Mouse (Mus musculus): ENCODE measurements around the gene Lrrc4. TPM values are rescaled to one million over a fixed set of nuclear protein-coding genes. Genes with fewer than 3 reads are reported as not detected.
A peak's percentile ranks its signal among the peaks of the same experiment; 100 is the strongest.

Lrrc4 gene
- polyA plus RNA-seq, 1 experiment from 2014 or later: 0.35 TPM

- Histone ChIP-seq H3K27ac (ENCODE audit: low read length) (no peak overlapping the region), H3K4me1 (ENCODE audit: insufficient read depth, low read depth, low read length) (no peaks in the 10 kb centered on the region), H3K9ac (replicated peaks; ENCODE audit: low read depth) (no peak overlapping the region), H3K4me2 (replicated peaks; ENCODE audit: low read depth, low read length) (no peak overlapping the region), H3K4me3 (ENCODE audit: low read depth, low read length) (no peak overlapping the region), H3K27me3 (replicated peaks; ENCODE audit: insufficient read depth, low read length) (no peaks in the 10 kb centered on the region), H3K9me3 (ENCODE audit: low read length) (no peaks in the 10 kb centered on the region), H3K36me3 (ENCODE audit: insufficient read depth, low read length) (no peaks in the 10 kb centered on the region)
- ATAC-seq: no peak
- 55% methylated on average over 3 of the region's 3 CpGs for WGBS
- TF ChIP-seq CTCF (IDR thresholded peaks at IDR 0.05) (peak; percentile 32; the same call in 1 of the 2 replicates), EP300 (IDR thresholded peaks at IDR 0.05) (no peak)
- no peak for DNase-seq (ENCODE audit: low spot score)
Measured at GRCm38 (mm10) chr6:28766622-28767021, 64.9 kb downstream of the Lrrc4 start.

DNA sequence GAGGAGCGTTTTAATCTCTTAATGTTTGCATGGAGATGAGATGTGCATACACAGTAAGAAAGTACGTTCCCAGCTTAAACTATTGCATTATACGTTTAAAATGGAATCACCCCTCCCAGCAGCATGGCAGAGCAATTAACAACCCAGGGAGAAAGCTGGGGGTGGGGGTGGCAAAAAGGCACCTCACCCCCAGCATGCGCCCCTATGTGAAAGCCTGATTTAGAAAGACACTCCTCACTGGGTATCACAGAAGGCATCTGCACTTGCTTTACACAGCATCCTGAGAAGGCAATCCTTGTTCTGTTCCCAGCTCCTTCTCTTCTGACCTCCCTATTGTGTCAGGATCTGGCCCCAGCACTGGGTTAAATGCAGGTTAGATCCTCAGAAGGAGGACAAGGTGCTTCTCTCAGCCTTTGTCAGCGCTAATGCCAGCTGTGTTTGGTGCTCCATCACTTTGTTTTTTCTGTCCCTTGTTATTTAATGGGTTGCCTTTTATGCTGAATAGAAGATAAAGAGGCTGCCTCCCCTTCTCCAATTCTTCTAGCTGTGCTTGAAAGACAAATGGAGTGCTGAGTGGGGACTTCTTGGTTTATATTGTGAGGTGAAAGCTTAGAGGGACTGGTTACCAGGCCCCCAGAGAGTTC is 69.3 kb downstream of the Lrrc4 start:
- TF ChIP-seq CTCF (IDR thresholded peaks at IDR 0.05) (no peak), EP300 (IDR thresholded peaks at IDR 0.05) (no peak)
- no peaks in the 10 kb centered on the region for H3K4me1 ChIP-seq (ENCODE audit: insufficient read depth, low read depth, low read length)
- no peak overlapping the region for H3K27ac ChIP-seq (ENCODE audit: low read length)
- ATAC-seq: no peak
- 46% methylated on average over 5 of the region's 5 CpGs for WGBS
- no peaks in the 10 kb centered on the region for H3K9me3 ChIP-seq (ENCODE audit: low read length)
- no peaks in the 10 kb centered on the region for H3K36me3 ChIP-seq (ENCODE audit: insufficient read depth, low read length)
- no peak overlapping the region for H3K4me2 ChIP-seq (replicated peaks; ENCODE audit: low read depth, low read length)
- no peak for DNase-seq (ENCODE audit: low spot score)
- no peaks in the 10 kb centered on the region for H3K27me3 ChIP-seq (replicated peaks; ENCODE audit: insufficient read depth, low read length)
- H3K4me3 ChIP-seq (ENCODE audit: low read depth, low read length): no peak overlapping the region
- H3K9ac ChIP-seq (replicated peaks; ENCODE audit: low read depth): no peak overlapping the region

GRCm38 (mm10) chr6:28761728-28762127 is 69.8 kb downstream of the Lrrc4 start:
- ATAC-seq (no peak), DNase-seq (ENCODE audit: low spot score) (no peak)
- 57% methylated on average over 3 of the region's 3 CpGs for WGBS
- no peak overlapping the region for H3K4me2 ChIP-seq (replicated peaks; ENCODE audit: low read depth, low read length)
- no peak overlapping the region for H3K27ac ChIP-seq (ENCODE audit: low read length)
- no peaks in the 10 kb centered on the region for H3K36me3 ChIP-seq (ENCODE audit: insufficient read depth, low read length)
- no peak overlapping the region for H3K9ac ChIP-seq (replicated peaks; ENCODE audit: low read depth)
- no peak overlapping the region for H3K4me3 ChIP-seq (ENCODE audit: low read depth, low read length)
- TF ChIP-seq CTCF (IDR thresholded peaks at IDR 0.05): no peak
- no peak for TF ChIP-seq EP300 (IDR thresholded peaks at IDR 0.05)
- H3K4me1 ChIP-seq (ENCODE audit: insufficient read depth, low read depth, low read length): no peaks in the 10 kb centered on the region
- H3K9me3 ChIP-seq (ENCODE audit: low read length): no peaks in the 10 kb centered on the region
- no peaks in the 10 kb centered on the region for H3K27me3 ChIP-seq (replicated peaks; ENCODE audit: insufficient read depth, low read length)

DNA sequence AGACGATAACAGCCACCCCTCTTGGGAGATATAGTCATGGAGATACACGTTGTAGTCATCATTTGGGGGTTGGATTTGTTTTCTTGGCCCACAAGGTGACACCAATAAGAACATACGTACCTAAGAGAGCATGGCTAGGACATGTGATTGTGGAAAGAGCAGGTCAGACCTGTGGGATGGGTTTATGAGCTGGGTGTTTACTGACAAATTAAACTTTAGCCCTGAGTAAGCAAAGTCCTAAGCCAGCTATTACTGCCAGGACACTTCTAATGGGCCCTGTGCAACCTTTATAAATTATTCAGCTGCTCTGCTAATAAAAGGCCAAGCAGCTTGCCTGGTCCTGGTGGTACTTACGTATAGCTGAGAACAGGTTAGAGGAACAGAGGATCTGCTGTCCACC is 73.3 kb downstream of the Lrrc4 start:
- no peaks in the 10 kb centered on the region for H3K9me3 ChIP-seq (ENCODE audit: low read length)
- H3K4me1 ChIP-seq (ENCODE audit: insufficient read depth, low read depth, low read length): 0 out of 2 replicates have a peak, but pooled peaks cover 3% of the 10 kb centered on the region
- WGBS: 82% methylated on average over 4 of the region's 4 CpGs
- DNase-seq (ENCODE audit: low spot score) (no peak), ATAC-seq (no peak)
- H3K9ac ChIP-seq (replicated peaks; ENCODE audit: low read depth): no peak overlapping the region
- H3K4me3 ChIP-seq (ENCODE audit: low read depth, low read length): no peak overlapping the region
- no peak overlapping the region for H3K27ac ChIP-seq (ENCODE audit: low read length)
- no peaks in the 10 kb centered on the region for H3K27me3 ChIP-seq (replicated peaks; ENCODE audit: insufficient read depth, low read length)
- no peak for TF ChIP-seq EP300 (IDR thresholded peaks at IDR 0.05)
- H3K36me3 ChIP-seq (ENCODE audit: insufficient read depth, low read length): no peaks in the 10 kb centered on the region
- H3K4me2 ChIP-seq (replicated peaks; ENCODE audit: low read depth, low read length): no peak overlapping the region

DNA sequence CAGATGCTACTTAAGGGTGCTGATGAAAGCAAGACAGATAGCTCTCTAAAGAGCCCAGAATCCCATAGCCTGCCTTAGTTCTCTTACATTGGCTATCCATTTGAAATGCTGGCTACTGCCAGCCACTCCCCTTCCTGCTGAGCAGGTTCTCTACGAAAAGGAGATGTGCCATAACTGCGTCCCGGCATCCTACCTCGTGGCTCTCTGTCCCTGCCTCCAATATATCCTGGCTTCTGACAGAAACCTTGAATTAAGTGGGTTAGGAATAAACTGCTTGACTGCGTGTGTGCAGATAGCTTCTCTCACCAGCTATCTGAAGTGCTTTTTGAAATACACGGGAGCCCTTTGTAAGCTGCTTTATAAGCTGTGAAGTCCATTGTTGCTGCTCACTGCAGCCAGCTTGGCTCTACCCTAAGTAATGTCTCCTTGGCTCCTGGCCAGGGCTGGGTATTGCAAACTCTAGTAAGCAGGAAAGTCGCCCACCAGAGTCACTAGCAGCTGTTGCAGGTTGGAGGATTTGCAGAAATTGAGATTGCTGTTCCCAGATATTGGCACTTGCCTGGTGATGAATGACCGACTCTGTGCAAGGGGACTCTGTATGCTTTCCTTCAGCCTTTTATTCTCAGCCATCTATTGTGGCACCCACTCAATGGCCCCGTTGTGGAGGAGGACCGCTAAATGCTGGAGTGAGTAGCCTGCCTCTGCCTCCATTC is 75.1 kb downstream of the Lrrc4 start:
- WGBS: 46% methylated on average over 10 of the region's 10 CpGs
- no peak for TF ChIP-seq EP300 (IDR thresholded peaks at IDR 0.05)
- no peak for TF ChIP-seq CTCF (IDR thresholded peaks at IDR 0.05)
- no peak overlapping the region for H3K9ac ChIP-seq (replicated peaks; ENCODE audit: low read depth)
- H3K4me3 ChIP-seq (ENCODE audit: low read depth, low read length): no peak overlapping the region
- no peaks in the 10 kb centered on the region for H3K36me3 ChIP-seq (ENCODE audit: insufficient read depth, low read length)
- H3K27ac ChIP-seq (ENCODE audit: low read length): no peak overlapping the region
- 0 out of 2 replicates have a peak, but pooled peaks cover 3% of the 10 kb centered on the region for H3K4me1 ChIP-seq (ENCODE audit: insufficient read depth, low read depth, low read length)
- DNase-seq (ENCODE audit: low spot score) (peak; percentile 40), ATAC-seq (no peak)
- H3K27me3 ChIP-seq (replicated peaks; ENCODE audit: insufficient read depth, low read length): no peaks in the 10 kb centered on the region
- H3K4me2 ChIP-seq (replicated peaks; ENCODE audit: low read depth, low read length): no peak overlapping the region
- H3K9me3 ChIP-seq (ENCODE audit: low read length): no peaks in the 10 kb centered on the region

DNA sequence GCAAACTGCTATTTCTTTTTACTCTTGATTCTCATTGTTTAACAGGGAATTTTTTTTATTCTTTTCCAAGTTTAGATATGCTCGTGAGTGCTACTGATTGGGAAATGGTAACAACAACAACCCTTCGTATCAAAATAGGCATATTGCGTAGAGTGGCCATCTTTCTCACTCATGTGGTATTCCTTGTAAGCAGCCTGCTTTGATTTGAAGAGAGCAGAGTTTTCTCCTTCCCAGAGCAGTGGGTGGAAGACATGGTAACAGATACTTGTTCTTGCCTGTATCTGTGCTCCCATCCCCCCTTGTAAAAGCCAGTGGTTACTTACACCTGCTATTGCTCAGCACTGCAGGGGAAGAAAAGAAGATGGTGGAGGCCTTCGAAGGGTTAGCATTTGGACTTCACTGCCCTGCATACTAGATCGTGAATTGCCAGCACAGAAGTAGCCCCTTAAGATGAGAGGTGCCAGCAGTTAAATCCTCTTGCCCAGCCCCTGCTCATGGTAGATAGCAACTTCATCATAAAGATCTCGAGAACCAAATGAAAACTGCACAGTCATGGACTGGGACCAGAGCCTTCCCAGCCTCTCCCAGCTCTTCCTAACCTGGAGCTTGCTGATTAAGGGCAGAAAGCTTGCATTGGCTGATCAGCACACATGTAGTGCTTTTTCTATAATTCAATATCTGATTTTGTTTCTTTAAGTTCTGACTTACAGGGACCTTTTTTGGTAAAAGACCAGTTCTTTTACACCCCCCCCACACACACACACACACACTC is 77.2 kb downstream of the Lrrc4 start:
- no peak for TF ChIP-seq EP300 (IDR thresholded peaks at IDR 0.05)
- TF ChIP-seq CTCF (IDR thresholded peaks at IDR 0.05): no peak

More for the DNA sequence above, 77.2 kb downstream of the Lrrc4 start:
- H3K27me3 ChIP-seq (replicated peaks; ENCODE audit: insufficient read depth, low read length): no peaks in the 10 kb centered on the region
- H3K36me3 ChIP-seq (ENCODE audit: insufficient read depth, low read length): no peaks in the 10 kb centered on the region
- H3K4me2 ChIP-seq (replicated peaks; ENCODE audit: low read depth, low read length): no peak overlapping the region
- DNase-seq (ENCODE audit: low spot score) (no peak), ATAC-seq (no peak)
- no peak overlapping the region for H3K27ac ChIP-seq (ENCODE audit: low read length)
- no peak overlapping the region for H3K9ac ChIP-seq (replicated peaks; ENCODE audit: low read depth)
- H3K9me3 ChIP-seq (ENCODE audit: low read length): no peaks in the 10 kb centered on the region
- no peak overlapping the region for H3K4me3 ChIP-seq (ENCODE audit: low read depth, low read length)
- 0 out of 2 replicates have a peak, but pooled peaks cover 3% of the 10 kb centered on the region for H3K4me1 ChIP-seq (ENCODE audit: insufficient read depth, low read depth, low read length)
- WGBS: 85% methylated on average over 6 of the region's 6 CpGs
